ENCODE assay signal across 19 mouse cellular contexts in genomic region chr17:6868810-6869209, GRCm38 (mm10).
DNase-seq lines count a peak whose midpoint lies in the region; ATAC-seq lines count a peak whose summit lies in the region.
"Had no signal": no experiment of that assay in that cellular context is flagged by ENCODE, and none has a peak within 500 bp of the region (broad histone marks: within the 10 kb centered on the region; RNA-seq: fewer than 3 reads in every experiment).

No protein-coding gene starts in this region.

- H3K9ac ChIP-seq in intestine, embryonic 15.5 days = no peak overlapping the region
- no peak overlapping the region for H3K9ac ChIP-seq in intestine, embryonic 16.5 days (ENCODE audit: low read depth, low read length)
- no peak overlapping the region for H3K9ac ChIP-seq in lung, embryonic 15.5 days
- H3K9ac ChIP-seq: heart, embryonic 12.5 days; hindbrain, embryonic 13.5 days; liver, embryonic 14.5 days; midbrain, embryonic 15.5 days had no signal

- H3K36me3 ChIP-seq in intestine, embryonic 15.5 days = no peaks in the 10 kb centered on the region
- H3K36me3 ChIP-seq in intestine, embryonic 16.5 days (ENCODE audit: control insufficient read depth, insufficient read depth, low read length) = no peaks in the 10 kb centered on the region
- H3K36me3 ChIP-seq in lung, embryonic 15.5 days = no peaks in the 10 kb centered on the region
- H3K36me3 ChIP-seq: heart, embryonic 12.5 days; hindbrain, embryonic 13.5 days; midbrain, embryonic 15.5 days had no signal

- H3K4me1 ChIP-seq in intestine, embryonic 15.5 days (replicated peaks) = peaks cover 10% of the 10 kb centered on the region; the same call in 1 of the 2 replicates
- peaks cover 15% of the 10 kb centered on the region for H3K4me1 ChIP-seq in intestine, embryonic 16.5 days (ENCODE audit: control insufficient read depth, insufficient read depth, low read length)
- H3K4me1 ChIP-seq in lung, embryonic 15.5 days = peaks cover 34% of the 10 kb centered on the region

- no peak overlapping the region for H3K4me2 ChIP-seq in intestine, embryonic 15.5 days (replicated peaks)
- H3K4me2 ChIP-seq in intestine, embryonic 16.5 days (ENCODE audit: low read depth, low read length) = no peak overlapping the region
- H3K4me2 ChIP-seq in lung, embryonic 15.5 days = no peak overlapping the region
- H3K4me2 ChIP-seq: heart, embryonic 12.5 days; hindbrain, embryonic 13.5 days; midbrain, embryonic 15.5 days had no signal

- no peak overlapping the region for H3K27ac ChIP-seq in intestine, embryonic 15.5 days
- H3K27ac ChIP-seq in intestine, embryonic 16.5 days (ENCODE audit: low read length) = no peak overlapping the region
- H3K27ac ChIP-seq in lung, embryonic 15.5 days = peak overlapping the region; percentile 52
- H3K27ac ChIP-seq: hindbrain, embryonic 13.5 days; kidney, postnatal 0 days; liver, embryonic 14.5 days; midbrain, embryonic 15.5 days had no signal

- no peaks in the 10 kb centered on the region for H3K9me3 ChIP-seq in intestine, embryonic 15.5 days
- H3K9me3 ChIP-seq in intestine, embryonic 16.5 days (ENCODE audit: control insufficient read depth, low read length) = 0 out of 2 replicates have a peak, but pooled peaks cover 3% of the 10 kb centered on the region
- H3K9me3 ChIP-seq in lung, embryonic 15.5 days = no peaks in the 10 kb centered on the region

- no peaks in the 10 kb centered on the region for H3K27me3 ChIP-seq in intestine, embryonic 15.5 days (replicated peaks)
- no peaks in the 10 kb centered on the region for H3K27me3 ChIP-seq in intestine, embryonic 16.5 days (replicated peaks; ENCODE audit: control insufficient read depth, insufficient read depth, low read length)
- H3K27me3 ChIP-seq in lung, embryonic 15.5 days = no peaks in the 10 kb centered on the region

- H3K4me3 ChIP-seq in intestine, embryonic 15.5 days (replicated peaks) = no peak overlapping the region
- no peak overlapping the region for H3K4me3 ChIP-seq in intestine, embryonic 16.5 days (ENCODE audit: low read length)
- no peak overlapping the region for H3K4me3 ChIP-seq in lung, embryonic 15.5 days
- H3K4me3 ChIP-seq: heart, embryonic 12.5 days; hindbrain, embryonic 13.5 days; midbrain, embryonic 15.5 days had no signal

- peak; percentile 45 for DNase-seq in Muller cell, postnatal 12 days (ENCODE audit: inconsistent ontology term)
- DNase-seq in lung, postnatal 4 days = peak; percentile 32 to 59
- DNase-seq in left cerebral cortex, adult 8-10 months (ENCODE audit: low spot score in 2 of 2) = no peak
- DNase-seq in adrenal gland, postnatal 4 days (ENCODE audit: low spot score in 2 of 2) = no peak
- DNase-seq in adrenal gland, postnatal 25 days = no peak
- DNase-seq: adrenal gland, postnatal 10 days; cerebellum, adult 11 months; cerebellum, postnatal 14 days; heart, postnatal 14 days; right cerebral cortex, postnatal 25 days had no signal

- ATAC-seq in intestine, embryonic 15.5 days = peak; percentile 31; the same call in 1 of the 2 replicates
- no peak for ATAC-seq in intestine, embryonic 16.5 days
- peak; percentile 52 for ATAC-seq in lung, embryonic 15.5 days (ENCODE audit: borderline replicate concordance, extremely low read depth, low FRiP score, low TSS enrichment)
- ATAC-seq: inflammation-experienced regulatory T-cells, adult 6 months; midbrain, embryonic 15.5 days had no signal

Comparison
In these comparisons a context has a peak if more than half of its experiments do, and no peak if none do; other contexts are left out.
1. DNase-seq: peak in Muller cell, postnatal 12 days (single experiment) and lung, postnatal 4 days (2 of 2); none in left cerebral cortex, adult 8-10 months (0 of 2), adrenal gland, postnatal 4 days (0 of 2) and adrenal gland, postnatal 25 days (single experiment).